Mouse (Mus musculus): Measurements from ENCODE around the gene Tlx2. TPM values are rescaled to one million over a fixed set of nuclear protein-coding genes. Genes with fewer than 3 reads are reported as not detected.

Tlx2 gene
- total RNA-seq, 2 experiments from 2014 or later: not detected

DNA sequence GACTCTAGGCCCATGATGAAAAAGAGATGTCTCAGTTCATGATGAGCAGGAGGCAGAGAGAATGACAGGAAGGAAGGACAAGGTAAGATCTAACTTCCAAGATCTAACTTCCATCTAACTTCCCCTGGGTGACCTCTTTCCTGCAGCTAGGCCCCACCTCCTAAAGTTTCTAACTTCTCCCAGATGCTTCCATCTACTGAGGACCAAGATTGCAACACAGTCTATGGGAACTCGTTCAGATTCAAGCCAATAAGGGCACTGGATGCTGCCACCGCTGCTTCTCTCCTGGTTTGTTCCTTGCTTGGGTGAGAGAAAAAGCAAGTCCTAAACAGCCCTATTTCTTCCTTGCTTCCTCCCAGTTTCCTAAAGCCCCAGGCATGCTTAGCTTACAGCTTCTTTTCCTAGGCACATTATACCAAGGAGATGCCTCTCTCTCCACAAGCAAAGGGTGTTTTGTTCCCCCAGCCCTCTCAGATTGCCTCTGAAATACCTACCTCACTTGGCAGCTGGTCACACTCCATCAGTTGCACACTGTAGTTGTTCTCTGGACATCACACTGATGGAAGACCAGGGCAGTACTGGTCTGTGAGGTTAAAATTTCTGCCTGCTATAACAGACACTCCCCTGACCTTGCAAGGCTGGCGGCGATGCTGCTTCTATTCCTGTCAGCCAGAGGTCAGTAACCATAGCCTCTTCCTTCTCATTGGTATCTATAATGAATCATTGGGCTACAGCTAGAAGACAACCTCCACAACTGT is 49.1 kb downstream of the Tlx2 start:
- DNase-seq (ENCODE audit: low spot score in 2 of 2): no peak
- TF ChIP-seq CTCF (conservative IDR thresholded peaks at IDR 0.05): no peak
- Histone ChIP-seq H3K4me3 (no peak overlapping the region), H3K27ac (no peak overlapping the region)

DNA sequence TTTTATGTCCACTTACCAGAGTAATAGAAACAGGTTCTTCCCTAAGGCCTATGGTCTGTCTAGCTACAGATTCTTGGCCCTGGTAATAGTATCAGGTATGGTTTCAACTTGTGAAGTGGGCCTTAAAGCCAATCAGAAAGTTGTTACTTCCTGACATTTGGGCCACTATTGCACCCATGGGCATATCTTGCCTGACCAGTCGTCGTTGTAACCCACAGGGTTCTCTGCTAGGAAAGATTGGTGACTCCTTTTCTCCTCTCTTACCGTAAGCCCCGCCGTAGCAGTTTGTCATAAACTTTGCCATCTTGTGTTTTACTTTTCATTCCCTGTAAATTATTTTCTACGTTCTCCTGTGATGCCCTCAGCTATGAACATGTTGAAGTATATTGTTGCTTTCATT is 50.0 kb downstream of the Tlx2 start:
- no peak overlapping the region for H3K4me3 ChIP-seq

DNA sequence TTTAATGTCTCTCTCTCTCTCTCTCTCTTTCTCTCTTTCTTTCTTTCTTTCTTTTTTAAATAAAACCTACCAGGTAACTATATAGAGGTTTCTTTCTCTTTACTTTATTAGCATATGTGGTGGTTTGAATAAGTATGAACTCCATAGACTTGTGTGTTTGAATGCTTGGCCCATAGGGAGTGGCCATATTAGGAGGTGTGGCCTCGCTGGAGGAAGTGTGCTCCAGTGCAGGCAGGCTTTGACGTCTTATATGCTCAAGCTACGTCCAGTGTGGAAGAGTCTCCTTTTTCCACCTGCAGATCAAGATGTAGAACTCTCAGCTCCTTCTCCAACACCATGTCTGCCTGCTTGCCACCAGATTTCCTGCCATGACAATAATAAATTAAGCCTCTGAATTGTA is 51.0 kb downstream of the Tlx2 start:
- no peak for TF ChIP-seq CTCF (conservative IDR thresholded peaks at IDR 0.05)
- Histone ChIP-seq H3K4me3 (no peak overlapping the region), H3K27ac (no peak overlapping the region)
- no peak for DNase-seq (ENCODE audit: low spot score in 2 of 2)

More for the DNA sequence above, 50.0 kb downstream of the Tlx2 start:
- H3K27ac ChIP-seq: no peak overlapping the region
- no peak for TF ChIP-seq CTCF (conservative IDR thresholded peaks at IDR 0.05)
- DNase-seq (ENCODE audit: low spot score in 2 of 2): no peak

Small RNAs within 50 kb of the gene (microRNA-seq; reads per million reads assigned to microRNA genes)
- gene Mir3470a: 0 reads per million in 2 experiments
- gene Mir7040: 0.18 to 0.96 reads per million in 2 experiments

Other genes starting within 250 kb of the Tlx2 start
- gene Sema4f, start 130.5 kb downstream of the Tlx2 start, total RNA-seq (2021): 10 to 100 TPM; 41.0 to 44.0 TPM
- not detected for gene M1ap, start 123.4 kb downstream of the Tlx2 start, total RNA-seq (2021)
- 1 to 10 TPM; 3.2 to 3.3 TPM for gene Dok1, start 36.8 kb downstream of the Tlx2 start, total RNA-seq (2021)
- 1 to 10 TPM; 2.4 to 3.5 TPM for gene Loxl3, start 36.1 kb downstream of the Tlx2 start, total RNA-seq (2021)
- 100 to 1,000 TPM; 131 to 133 TPM for gene Aup1, start 15.8 kb downstream of the Tlx2 start, total RNA-seq (2021)
- gene Htra2, start 15.0 kb downstream of the Tlx2 start, total RNA-seq (2021): 10 to 100 TPM; 52.9 to 54.5 TPM
- gene Dqx1, start 12.4 kb downstream of the Tlx2 start, total RNA-seq (2021): under 1 TPM; 0.69 to 0.79 TPM
- 10 to 100 TPM; 36.3 to 37.5 TPM for gene Pcgf1, start 7.6 kb upstream of the Tlx2 start, total RNA-seq (2021)
- gene Lbx2, start 16.1 kb upstream of the Tlx2 start, total RNA-seq (2021): under 1 TPM in 1 of 2 experiments, not detected in 1; 0.86 TPM
- gene Ccdc142, start 31.3 kb upstream of the Tlx2 start, total RNA-seq (2021): 1 to 10 TPM; 7.7 to 9.1 TPM
- 1 to 10 TPM; 8.5 to 9.5 TPM for gene Gm42688, start 31.3 kb upstream of the Tlx2 start, total RNA-seq (2021)
- 10 to 100 TPM; 64.9 to 67.4 TPM for gene Mrpl53, start 38.7 kb upstream of the Tlx2 start, total RNA-seq (2021)
- 10 to 100 TPM; 24.0 to 26.4 TPM for gene Mogs, start 45.2 kb upstream of the Tlx2 start, total RNA-seq (2021)
- gene Wbp1, start 51.3 kb upstream of the Tlx2 start, total RNA-seq (2021): 10 to 100 TPM; 55.9 to 56.1 TPM
- 10 to 100 TPM; 22.3 to 25.4 TPM for gene Ino80b, start 55.1 kb upstream of the Tlx2 start, total RNA-seq (2021)
- 10 to 100 TPM; 80.0 to 84.0 TPM for gene Rtkn, start 65.2 kb upstream of the Tlx2 start, total RNA-seq (2021)
- 10 to 100 TPM; 25.0 to 32.0 TPM for gene Wdr54, start 86.1 kb upstream of the Tlx2 start, total RNA-seq (2021)
- gene 1700003E16Rik, start 86.1 kb upstream of the Tlx2 start, total RNA-seq (2021): 10 to 100 TPM; 21.8 to 21.9 TPM
- 100 to 1,000 TPM; 400 to 422 TPM for gene Dctn1, start 95.6 kb upstream of the Tlx2 start, total RNA-seq (2021)
- gene Slc4a5, start 149.5 kb upstream of the Tlx2 start, total RNA-seq (2021): under 1 TPM; 0.44 to 0.98 TPM

Data from layer of hippocampus, adult 2 months (tissue).